Mouse (Mus musculus) G1E (cell line): ENCODE measurements around the gene Myadm.

ENCODE experiments used
- CTCF ChIP-seq: IDR thresholded peaks from 2 replicates; pipeline ENCODE4 v1.5.1; 2012; ENCODE audit warnings: low read depth, low read length, inconsistent platforms, mixed read lengths
- GATA1 ChIP-seq: IDR thresholded peaks from 2 replicates; pipeline ENCODE4 v1.6.1; 2012; ENCODE audit warnings: borderline replicate concordance, low read length, inconsistent platforms, mixed read lengths
- GATA2 ChIP-seq: IDR thresholded peaks from 2 replicates; pipeline ENCODE4 v1.6.1; 2012; ENCODE audit warnings: low read depth, low read length, inconsistent platforms, borderline replicate concordance
- TAL1 ChIP-seq: conservative IDR thresholded peaks from 2 replicates; pipeline ENCODE4 v1.6.1; 2012; ENCODE audit warnings: low read depth, low read length, inconsistent platforms, mixed read lengths

- TF ChIP-seq CTCF: no peak
- TF ChIP-seq GATA1: no peak
- no peak for TF ChIP-seq TAL1
- no peak for TF ChIP-seq GATA2
Observed at GRCm38 (mm10) chr7:3320856-3321255, 32.0 kb downstream of the Myadm start.
